Mouse (Mus musculus) lung, postnatal 14 days (tissue): ENCODE measurements around the gene Mas1.
A peak's percentile ranks its signal among the peaks of the same experiment; 100 is the strongest.

ENCODE experiments used
- DNase-seq: peaks from one replicate; pipeline ENCODE4 v3.0.0; 2021

The Mas1 gene

DNA sequence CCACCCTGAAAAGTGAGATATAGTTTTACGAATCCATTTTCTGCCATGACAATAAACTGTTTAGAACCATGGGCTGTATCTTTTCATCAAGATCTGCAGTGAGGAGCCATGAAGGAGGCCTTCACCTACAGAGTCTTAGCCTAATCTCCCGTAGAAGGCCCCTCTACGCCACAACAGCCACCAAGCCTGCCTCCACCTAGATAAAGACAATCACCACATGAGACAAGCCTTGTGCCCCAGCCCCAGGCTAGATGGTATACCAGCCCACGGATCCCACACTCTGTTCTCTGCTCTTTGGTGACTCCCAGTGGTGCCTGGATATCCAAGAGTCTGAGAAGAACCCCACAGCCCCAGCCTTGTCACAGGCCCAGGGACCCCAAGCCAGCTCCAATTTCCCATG, 52.1 kb downstream of the Mas1 start:
- DNase-seq: no peak

DNA sequence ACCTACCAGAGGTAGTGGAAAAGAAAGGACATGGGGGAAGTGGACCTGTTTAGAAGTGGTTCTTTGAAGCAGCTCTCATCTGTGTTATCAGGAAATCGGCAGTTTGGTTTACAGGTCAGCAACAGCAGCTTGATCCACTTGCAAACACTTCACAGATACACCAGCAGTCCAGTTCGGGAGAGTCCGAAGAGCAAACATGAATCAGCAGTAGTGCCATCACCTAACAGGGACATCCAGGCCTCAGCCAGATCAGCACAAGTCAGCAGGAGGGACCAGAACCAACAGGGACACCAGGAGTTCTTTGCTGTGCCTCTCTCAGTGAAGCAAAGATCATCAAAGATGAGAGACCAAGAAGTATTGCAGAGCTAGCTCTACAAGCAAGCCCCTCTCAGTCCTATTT, 53.4 kb downstream of the Mas1 start:
- no peak for DNase-seq

DNA sequence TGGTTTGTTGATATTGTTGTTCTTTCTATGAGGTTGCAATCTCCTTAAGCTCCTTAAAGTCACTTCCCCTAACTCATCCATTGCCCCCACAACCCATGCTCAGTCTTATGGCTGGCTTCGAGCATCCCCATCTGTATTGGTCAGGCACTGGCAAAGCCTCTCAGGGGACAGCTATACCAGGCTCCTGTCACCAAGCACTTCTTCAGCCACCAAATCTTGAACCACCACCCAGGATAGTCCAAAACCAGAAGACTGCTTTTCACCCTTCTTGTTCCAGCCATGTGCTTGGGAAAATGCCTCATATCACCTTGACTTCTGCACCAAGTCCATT, 57.0 kb downstream of the Mas1 start:
- no peak for DNase-seq

DNA sequence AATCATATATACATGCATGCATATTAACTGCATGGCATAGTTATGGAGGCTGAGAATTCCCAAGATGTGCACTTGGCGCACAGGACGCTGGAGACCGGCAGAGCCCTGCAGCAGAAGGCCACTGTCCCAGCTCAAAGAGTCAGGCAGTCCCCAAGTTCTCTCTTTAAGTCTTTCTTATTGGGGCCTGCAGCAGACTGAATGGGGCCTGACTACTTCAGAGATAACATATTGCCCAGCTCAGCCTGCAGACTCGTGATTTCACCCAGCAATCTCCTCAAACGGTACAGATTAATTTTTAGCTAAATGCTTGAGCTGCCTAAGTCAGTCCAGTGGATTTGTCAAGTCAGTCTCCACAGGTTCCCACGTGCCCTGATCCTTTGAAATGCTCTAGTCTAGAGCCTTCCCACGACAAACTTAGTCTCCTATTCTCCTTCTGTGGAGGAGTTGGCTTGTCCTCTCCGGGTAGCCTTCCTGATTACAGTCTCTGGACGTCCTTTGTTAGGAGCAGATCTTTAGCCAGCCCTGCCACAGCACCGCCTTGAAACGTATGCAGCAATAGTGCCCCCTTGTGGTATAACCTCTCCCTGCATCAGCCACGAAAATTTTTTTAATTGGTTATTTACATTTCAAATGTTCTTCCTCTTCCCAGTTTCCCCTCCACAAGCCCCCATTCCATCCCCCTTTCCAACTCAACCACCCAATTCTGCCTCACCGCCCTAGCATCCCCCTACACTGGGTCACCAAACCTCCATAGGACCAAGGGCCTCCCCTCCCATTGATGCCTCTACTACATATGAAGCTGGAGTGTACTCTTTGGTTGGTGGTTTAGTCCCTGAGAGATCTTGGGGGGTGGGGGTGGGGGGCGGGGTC, 57.6 kb downstream of the Mas1 start:
- DNase-seq: peak; percentile 83

DNA sequence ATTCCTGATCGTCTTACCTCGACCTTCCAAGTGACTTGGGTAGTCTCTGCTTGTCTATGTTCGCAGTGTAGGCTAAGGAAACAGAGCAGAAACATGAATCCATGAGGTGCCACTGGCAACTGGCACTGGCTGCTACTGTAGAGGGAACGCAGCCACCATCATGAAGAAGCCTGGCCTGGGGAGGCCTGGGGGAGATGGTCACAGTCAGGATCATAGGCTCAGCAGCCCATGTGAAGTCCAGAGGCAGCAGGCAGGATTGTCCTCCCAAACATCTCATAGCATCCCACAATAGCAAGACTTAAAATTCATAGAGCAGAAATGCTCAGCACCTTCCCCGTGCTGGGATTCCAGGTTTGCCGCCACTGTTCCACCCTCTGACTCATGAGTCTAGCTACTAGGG, 59.1 kb downstream of the Mas1 start:
- DNase-seq: no peak

DNA sequence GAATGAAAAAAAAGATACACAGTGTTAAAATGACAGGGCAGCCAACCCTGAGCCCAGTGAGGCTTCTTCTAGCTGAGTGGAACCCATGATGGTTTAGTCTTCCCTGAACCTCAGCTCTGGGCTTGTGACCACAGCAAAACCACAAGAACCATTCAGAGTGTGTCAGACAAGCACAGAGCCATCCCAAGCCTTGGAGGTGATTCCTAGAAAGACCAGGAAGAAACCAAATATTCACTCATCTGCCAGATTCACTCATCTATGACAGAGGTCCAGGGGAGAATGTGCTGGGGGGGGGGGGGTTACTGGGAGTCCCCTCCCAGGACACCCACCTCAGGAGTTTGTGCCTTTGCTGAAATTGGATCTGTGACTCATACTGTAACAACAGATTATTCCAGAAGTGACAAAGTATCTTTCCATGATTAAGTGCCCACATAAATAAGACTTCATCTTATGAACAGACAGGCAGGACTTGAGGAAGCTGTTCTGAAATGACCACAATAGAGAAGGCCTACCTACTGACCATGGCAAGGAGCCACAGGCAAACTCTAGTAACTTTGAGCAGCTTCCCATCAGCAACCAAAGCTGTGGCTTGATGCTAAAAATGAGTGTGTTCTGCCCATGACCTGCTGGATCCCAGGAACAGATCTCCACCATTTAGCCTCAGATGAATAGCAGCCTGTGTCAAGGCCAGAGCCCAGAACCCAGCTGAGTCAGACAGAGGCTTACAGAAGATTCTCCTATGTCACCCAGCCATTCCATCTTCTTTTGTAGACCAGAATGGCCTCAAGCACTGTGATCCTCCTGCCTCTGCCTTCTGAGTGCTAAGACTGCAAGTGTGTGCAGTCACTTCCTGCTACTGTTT, 63.1 kb downstream of the Mas1 start:
- no peak for DNase-seq

DNA sequence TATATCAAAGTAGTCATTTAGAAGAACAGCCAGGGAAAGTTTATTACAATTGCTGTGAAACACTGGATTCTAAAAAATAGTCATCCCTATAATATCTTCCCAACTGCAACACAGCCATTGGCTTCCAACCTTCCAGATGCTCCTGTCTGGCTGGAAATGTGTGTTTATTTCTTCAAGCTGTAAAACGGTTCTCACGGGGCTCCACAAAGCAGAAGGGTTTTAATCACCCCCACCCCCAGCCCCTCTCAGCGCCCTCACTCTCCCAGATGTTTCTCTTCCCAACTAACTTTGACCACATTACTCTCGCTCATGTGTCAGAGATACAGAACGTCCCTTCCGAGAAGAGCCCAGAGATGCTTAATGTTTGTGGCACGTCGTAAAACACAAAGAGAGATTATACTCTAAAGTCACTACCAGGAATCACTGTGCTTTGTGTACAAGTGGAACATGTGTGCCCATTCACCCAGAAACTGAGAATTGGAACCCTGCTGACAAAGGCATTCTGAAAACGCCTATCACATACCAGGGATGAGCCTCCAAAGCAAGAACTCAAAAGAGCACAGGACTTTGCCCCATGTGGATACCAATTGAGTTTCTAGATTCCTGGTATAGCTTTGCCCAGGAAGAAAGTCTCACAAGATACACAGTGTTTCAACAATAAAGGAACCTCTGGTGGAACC, 65.9 kb downstream of the Mas1 start:
- no peak for DNase-seq

DNA sequence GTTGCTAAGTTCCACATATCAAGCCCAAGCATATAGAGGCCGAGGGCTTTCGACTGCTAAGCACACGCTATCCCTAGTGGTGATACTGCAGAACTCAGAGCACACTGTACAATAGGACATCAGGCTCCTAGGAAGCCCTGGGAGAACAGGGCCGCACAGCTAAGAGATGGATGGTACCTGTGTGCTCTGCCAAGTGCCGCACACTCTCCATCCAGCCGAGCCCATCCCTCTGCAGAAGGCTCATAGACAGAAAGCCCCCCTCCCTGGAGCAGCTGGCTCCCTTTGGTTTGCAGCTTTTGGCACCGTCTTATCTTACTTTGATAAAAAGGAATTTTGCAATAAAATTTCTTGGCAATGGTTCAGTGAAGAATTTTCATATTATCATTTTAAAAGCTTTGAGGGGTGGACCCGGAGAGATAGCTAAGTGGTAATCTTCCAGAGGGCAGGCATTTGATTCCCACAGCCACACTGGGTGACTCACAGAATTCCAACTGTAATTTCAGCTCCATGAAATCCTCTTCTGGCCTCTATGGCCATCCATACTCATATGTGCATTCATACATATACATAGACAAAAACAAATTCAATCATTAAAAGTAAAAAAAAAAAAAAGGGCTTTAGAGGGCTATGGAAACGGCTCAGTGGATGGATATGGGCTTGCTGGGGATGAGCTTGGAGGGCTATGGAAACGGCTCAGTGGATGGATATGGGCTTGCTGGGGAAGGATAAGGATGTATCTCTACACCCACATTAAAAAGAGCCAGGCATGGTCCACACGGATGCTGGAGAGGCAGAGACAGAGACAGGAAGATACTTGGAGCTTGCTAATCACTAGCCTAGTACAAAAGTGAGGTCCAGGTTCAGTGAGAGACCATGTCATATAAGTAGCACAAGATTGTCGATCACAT, 68.3 kb downstream of the Mas1 start:
- no peak for DNase-seq

DNA sequence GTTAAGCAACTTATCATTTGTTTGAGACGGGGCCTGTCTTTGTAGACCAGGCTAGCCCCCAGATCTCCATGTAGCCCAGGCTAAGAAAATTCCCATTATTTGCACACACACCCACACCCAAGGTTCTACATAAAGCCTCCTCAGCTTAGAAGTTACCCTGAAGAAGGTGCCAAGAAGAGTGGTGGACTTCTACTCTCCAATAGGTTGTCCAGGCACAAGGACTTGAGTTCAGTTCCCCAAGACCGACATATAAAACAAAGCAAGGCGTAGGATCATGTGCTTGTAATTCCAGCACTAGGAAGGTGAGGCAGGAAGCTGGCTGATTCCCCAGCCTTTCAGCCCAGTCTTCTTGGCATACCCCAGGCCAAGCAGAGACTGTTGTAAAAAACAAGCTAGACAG, 69.4 kb downstream of the Mas1 start:
- DNase-seq: no peak

DNA sequence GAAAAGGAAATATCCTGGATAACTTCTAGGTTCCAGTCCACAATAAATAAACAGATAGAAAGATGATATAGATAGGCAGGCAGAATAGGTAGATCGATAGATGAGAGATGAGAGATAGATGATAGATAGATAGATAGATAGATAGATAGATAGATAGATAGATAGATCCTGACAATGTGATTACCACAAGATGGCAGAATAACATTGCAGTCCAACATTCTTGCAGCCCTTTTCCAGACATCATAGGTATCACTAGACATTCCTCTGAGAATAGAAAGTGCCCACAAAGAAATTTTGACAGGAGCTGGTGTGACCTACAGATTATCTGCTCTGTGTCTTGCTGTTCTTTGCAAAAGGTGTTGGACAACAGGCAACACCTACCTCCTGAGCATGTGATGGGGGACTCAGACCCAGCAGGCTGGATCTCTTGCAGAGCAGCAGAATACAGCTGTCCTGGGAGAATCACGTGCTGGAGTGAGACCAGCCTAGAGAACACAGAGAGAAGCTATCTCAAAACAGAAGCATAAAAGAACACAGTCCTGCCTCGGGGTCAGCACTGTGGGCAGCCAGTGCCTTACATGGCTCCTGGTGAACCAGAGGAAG, 70.4 kb downstream of the Mas1 start:
- DNase-seq: no peak

DNA sequence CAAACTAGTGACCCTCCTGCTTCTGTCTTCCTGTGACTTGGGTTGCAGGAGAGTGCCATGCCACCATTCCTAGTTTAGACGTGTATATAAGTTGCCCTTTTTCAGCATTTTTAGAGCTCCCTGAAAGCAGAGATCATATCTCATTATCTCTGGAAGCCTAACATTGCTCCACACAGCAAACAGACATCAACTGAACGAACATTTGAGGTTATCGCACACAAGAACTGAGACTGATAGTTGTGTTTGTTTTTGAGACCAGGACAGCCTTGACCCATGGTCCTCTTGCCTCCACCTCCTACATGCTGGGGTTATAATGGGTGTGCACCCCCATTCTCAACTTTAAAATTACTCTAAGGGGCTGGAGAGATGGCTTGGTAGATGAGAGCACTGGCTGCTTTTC, 71.3 kb downstream of the Mas1 start:
- DNase-seq: no peak

DNA sequence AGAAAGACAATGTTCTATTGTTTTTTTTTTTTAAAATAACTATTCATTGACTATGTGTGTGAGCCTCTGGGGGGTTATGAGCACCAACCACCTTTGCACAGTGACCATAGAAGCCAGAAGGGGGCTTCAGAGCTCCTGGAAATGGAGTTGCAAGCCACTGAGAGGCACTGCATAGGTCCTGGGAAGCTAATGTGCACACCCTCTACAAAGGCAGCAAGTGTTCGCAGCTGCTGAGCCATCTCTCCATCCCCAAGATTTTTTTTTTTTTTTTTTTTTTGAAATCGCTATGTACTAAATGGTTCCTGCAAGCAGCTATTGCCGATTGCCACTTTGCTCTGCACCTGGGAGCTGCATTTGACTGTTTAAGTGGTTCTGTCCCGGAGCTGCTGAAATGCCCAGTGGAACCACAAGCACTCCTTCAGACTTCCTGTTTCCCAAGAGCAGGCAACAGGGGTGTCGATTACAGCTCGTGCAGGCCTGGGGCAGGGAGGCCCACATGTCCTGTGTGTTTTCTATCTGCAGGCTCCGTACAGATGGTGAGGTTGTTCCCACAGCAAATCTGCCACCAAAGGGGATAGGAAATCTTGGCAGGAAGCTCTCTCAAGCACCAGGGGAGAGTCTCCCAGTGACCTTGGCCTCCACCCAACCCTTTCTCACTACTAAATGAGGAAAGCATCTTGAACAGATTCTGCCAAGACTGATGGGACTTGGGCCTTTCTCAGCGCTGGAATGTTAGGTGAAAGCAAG, 74.1 kb downstream of the Mas1 start:
- DNase-seq: peak; percentile 73

DNA sequence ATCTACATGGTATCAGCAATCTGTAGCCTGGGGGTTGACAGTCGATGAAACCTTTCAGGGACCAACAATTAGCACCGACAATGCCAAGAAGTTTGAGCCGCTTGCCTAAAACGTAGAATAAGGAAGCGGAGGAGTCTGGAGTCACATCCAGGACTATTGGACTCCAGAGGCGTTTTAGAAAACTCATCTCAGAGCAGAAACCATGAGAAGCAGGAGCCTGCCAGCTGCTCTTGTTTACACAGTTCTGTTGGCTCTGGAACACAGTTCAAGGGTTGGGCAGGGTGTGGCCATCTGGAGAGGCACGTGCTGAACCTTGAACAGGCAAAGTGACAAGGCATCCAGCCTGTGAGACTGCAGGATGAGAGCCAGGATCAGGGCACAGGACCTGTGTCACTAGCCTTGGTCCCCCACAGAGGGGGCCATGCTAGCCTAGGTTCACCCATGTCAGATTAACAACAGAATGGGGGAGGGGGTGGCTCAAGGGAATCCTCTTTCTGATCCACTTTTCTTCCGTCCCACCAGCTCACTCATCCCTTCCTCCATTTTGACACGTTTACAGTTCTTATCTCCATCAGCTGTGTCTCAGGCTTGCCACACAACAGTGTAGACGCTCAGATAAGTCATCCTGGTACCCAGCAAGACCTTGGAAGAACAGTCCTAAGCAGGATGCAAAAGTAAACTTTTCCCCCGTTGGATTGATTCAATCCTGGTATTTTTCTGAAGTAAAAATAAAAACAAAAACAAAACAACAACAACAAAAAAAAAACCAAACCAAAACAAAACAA, 75.3 kb downstream of the Mas1 start:
- peak; percentile 80 for DNase-seq

DNA sequence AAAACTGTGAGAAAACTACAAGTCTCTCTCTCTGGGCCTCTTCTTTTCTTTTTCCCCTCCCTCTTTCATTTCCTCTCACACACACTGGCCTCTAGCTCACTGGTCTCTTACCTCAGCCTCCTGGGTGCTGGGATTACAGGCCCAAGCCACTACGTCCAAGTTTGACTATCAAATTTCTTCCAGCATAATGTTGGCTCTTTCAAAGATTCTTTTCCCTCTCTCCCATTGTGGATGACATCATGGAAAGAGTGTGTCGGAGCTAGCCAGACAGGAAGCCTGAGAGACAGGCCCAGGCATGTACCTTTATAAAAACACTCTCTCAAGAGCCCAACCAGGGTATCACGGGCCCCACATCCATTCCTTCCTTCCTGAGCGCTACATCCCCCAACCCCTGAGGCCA, 76.5 kb downstream of the Mas1 start:
- peak; percentile 31 for DNase-seq

DNA sequence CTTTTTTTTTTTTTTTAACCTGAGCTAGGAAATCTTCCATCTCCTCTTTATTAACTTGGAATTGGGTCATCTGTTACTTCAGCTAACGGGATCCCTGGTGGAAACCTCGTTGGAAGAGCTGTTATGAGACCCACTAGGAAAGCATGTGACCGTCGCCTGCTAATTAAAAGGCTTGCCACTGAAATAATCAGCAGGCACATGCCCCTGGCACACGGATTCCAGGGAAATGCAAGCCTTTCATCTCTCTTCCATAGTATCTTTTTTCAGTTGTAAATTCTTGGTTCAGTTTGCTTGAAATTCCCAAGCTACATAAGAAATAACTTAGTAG, 76.9 kb downstream of the Mas1 start:
- no peak for DNase-seq
